Mouse (Mus musculus) adrenal gland, postnatal 14 days (tissue): Measurements from ENCODE around the gene Morn5. TPM values are rescaled to one million over a fixed set of nuclear protein-coding genes. Genes with fewer than 3 reads are reported as not detected.
A peak's percentile ranks its signal among the peaks of the same experiment; 100 is the strongest.

Experiments
- DNase-seq: peaks from one replicate; pipeline ENCODE4 v3.0.0; 2021; ENCODE audit warnings: mixed read lengths
- total RNA-seq: library from RNA; stranded (reverse); gene quantifications from 2 replicates; pipeline ENCODE4 v1.2.3, GENCODE M21; 2021

Gene Morn5
- total RNA-seq, 1 experiment from 2014 or later = not detected

DNA sequence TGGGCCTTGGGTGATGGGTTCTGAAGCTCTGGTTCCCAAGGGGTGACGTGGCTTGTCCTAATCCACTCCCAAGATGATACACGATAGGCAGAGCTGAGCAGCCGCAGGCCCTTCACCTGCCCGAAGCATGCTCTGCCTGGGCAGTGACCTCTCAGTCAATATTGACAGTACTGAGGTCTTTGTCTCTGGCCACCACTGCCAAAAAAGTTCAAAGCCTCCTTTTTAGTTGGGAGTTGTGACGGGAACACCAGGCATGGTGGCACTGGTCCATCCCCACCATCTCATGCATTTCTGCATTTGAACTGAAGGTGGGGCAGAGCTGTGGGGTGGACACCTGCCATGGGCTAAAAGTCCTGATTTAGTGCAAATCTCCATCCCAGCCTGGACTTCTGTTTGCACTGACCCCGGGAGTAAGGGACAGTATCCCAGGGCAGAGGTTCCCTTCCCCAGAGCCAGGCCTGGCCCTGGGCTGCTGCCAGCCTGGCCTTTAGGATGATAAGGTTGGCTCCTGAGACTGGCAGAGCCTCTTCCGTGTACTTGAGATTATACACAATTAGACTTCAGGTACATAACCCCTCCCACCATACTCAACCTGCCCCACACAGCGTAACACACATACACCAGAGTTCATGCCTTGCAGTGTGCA is 22.5 kb downstream of the Morn5 start:
- DNase-seq = no peak

DNA sequence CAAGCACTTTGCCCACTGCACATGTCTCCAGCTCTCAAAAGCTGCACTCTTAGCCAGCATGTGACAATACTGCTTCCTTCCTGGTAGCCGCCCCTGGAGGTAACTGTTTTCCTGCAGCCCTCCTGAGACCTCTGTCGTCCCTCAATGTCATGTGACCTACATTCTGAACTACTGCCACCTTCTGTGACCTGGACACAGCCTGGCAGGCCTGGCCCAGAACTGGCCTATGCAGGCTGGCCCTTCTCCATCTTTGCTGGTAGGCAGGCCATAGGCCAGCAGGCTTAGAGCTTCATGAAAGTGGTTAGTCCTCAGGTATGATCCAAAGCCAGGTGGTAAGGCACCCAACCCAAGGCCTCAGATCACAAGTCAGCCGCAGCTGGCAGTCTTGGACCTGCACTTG is 24.5 kb downstream of the Morn5 start:
- peak; percentile 60 for DNase-seq

DNA sequence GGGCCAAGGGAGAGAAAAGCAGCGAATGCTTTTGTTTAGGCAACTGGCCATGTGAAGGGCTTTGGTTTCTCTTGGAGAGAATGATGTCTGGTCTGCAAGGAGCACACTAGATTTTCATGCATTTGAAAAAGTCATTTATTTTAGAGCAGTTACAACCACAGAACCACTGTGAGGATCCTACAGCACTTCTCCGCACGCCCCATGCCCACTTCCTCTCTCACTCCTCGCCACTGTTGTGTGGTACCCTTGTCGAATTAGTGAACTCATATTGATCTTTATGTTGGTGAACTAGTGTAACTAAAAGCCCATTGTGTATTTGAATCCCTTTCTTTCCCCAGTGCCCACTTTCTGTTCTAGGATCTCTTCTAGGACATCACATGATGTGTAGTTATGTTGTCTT is 26.0 kb downstream of the Morn5 start:
- no peak for DNase-seq

DNA sequence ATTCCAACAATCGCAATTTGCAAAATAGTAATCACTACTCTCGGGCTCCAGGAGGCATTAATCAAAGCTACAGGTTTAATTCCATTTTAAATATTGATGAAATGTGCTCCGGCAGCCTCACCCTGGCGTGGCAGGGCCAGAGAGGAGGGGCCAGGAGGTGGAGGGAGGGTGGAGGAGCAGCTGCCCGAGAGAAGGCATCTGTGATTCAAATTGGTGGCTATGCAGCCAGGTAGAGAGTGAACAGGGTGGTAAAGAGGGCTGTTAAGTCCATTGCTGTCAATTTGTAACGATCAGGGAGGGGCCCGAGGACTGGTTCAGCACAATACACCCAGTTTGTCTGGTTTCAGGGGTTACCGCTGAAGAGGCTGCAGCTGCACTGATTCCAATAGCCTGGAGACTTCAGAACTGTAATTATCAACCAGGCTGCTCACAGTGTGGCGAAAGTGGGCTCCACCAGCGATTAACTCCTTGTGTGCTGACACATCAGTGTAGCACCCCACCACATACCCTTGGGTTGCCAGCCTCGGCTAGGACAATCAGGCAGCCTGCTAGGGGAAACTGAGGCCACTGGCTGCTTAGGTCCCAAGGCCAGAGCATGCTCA is 28.0 kb downstream of the Morn5 start:
- no peak for DNase-seq

DNA sequence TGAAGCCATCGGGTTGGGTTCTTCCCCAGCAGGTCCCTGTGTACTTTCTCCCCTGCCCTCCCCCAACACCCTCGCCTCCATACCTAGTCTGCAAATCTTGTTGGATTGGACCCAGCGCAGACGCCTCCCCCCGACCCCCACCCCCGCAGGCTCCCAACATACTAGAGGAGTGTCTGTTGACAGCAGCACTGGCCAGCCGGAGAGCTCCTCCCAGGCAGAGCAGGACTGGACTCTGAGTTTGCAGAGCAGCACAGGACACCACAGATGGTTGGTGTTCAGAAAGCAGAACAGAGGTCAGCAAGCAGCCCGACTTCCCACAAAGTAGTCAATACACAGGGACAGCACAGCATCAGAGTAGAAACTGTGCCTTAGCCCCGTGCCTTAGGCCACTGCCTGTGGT is 32.2 kb downstream of the Morn5 start:
- peak; percentile 33 for DNase-seq

DNA sequence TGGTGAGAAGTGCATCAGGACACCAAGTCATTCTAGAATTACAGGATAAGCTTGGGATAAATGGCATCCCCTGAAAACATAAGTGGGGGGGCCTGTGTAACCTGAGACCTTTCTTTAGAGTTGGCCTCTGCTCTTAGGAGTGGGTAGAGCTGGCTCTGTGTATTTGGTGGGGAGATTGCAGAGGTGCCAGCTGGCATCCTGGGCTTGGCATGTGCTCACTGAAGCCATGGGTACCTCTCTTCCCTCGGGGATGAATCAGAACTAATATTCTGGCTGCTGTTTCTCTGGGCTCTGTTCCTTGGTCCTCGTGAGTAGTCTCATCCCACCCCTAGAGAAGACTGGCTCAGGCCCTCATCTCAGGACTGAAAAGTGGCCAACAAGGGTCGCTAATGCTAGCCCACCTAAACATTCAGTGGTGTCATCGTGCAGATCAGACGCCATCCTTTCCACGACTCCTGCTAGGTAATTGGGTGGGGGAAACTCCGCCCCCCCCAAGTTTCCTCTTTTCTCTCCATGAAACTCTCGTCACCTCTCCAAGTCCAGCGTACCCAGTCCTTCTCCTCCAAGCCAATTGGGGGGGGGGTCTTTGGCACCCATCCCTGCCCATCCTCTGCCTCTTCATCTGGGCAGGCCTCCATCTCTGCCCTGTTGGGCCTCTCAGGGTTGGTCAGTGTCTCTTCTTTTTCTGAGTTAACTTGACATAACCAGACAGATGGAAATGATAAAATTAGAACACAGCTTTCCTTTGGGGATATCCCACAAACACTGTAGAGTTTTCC is 33.7 kb downstream of the Morn5 start:
- peak; percentile 26 for DNase-seq

DNA sequence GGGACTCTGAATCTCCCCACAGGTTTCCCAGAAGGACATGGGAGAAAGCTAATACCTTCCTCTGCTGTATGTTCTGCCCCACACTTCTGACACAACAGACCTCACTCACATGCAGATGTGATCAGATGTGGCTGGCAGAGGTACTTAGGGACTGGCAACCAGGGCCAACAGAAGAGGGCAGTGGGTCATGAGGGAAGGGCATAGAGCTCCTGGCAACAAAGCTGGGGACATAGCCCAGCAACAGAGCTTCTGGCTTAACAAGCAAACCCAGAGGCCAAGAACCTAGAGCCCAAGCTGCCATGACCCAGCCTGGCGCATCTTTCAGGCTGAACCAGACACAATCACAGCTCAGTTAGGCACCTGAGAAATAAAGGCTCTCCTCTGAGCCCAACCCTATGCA is 35.8 kb downstream of the Morn5 start:
- DNase-seq = peak; percentile 38

DNA sequence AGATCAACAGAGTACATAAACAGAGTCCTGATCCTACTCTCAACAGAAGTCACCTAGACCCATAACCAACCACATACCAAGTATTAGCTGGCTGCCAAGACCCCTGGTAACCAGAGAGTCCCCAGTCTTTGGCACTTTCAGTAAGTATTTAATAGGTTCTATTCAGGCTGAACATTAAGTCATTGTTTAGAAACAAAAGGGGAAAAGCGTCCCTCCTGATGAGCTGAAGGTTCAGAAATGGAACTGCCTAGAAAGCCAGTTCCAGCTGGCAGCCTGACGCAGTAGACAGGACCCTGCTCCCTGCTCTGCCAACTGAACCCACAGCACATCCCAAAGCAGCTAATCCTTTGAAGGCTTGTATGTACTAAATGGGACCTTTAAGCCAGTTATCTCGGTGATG is 39.9 kb downstream of the Morn5 start:
- DNase-seq = no peak

DNA sequence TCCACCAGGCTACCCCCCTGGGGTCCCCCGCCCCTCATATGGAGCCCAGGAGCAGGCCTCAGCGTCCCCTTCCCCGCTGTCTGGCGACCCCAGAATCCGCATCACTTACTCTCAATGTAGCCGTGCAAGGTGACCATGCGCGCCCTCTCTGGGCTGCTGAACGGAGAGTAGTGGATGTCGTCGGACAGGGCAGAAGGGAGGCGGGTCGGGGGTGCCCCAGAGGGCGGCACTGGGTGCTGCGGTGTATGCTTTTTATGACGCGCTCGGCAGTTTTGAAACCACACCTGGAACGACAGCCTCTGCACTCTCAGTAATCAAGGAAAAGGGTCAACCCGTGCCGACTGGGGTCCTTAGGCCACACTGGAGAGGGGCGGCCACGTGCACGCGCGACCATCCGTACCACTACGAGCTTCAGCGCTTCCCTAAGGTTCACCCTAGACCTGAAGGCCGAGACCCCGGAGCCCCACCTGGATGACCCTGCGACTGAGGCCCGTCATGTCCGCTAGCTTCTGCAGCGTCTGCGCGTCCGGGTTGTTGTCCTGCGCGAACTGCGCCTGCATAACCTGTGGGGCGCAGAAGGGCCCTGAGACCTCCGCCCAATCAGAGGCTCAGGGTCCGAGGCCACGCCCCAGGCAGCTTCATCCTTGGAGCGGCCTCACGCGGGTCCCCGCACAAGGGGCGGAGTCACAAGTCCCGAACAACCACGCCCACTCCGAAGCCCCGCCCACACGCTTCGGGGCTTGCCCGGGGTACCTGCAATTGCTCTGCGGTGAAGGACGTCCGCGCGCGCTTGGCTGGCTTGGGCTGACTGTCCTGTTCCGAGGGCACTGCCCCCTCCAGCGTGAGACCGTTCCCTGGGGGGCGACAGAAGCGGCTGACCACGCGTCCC is 41.8 kb downstream of the Morn5 start:
- peak; percentile 62 for DNase-seq

DNA sequence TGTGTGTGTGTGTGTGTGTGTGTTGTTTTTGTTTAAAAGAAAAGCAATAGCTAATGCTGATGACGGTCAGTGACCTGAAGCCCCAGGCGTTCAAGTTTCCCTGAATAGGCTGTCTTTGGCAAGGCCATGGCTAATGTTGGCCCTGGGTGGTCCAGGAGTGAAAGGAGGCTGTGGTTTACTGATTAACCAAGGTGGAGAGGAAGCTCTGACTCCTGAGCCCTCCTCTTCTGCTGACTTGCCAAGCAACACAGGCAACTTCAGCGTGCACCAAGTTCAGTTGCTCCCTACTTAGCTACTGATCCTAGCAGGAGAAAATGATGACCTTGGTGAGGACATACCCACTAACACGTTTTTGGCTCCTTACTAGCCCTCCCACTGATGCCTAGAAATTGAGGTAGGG is 43.5 kb downstream of the Morn5 start:
- no peak for DNase-seq

DNA sequence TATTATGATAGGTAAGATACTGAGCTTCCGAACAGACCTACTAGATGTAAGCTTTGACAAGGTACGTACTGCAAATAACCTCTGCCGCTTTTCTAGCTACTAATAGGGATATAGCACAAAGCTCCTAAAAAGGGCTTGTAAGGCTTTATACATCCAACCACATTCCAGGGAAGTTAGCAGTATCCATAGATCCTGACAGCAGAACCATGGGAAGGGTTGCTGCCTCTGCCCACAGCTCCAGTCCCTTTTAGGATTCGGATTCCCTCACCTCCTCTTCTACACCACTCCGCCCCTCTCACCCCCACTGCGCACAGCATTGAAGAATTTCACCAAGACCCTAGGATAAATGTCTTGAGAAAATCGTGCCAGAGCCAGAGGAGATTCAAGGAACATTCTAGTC is 44.0 kb downstream of the Morn5 start:
- DNase-seq = no peak

DNA sequence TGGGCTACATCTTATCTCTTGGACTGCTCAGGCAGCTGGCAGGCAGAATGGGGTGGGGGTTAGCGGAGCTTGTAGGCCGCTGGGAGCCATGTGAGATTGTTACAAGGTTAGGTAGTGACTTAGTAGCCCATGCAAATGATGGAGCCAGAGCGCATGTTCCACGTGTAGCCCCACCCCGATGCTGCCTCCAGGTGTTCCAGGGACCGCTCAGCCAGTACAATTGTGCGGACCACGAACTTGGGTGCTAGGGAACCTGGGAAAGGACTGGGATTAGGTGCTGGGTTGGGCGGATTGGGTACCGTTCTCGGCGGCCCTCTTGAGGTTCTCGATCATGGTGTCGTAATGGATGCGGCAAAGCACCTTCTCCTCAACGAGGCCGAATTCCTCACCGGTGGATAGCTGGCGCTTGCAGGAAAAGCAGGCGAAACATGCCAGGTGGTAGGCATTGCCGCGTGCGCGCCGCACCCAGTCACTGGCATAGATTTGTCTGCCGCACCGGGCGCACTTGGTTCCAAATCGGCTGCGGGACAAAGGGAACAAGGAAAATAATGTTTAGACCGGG is 44.7 kb downstream of the Morn5 start:
- no peak for DNase-seq

DNA sequence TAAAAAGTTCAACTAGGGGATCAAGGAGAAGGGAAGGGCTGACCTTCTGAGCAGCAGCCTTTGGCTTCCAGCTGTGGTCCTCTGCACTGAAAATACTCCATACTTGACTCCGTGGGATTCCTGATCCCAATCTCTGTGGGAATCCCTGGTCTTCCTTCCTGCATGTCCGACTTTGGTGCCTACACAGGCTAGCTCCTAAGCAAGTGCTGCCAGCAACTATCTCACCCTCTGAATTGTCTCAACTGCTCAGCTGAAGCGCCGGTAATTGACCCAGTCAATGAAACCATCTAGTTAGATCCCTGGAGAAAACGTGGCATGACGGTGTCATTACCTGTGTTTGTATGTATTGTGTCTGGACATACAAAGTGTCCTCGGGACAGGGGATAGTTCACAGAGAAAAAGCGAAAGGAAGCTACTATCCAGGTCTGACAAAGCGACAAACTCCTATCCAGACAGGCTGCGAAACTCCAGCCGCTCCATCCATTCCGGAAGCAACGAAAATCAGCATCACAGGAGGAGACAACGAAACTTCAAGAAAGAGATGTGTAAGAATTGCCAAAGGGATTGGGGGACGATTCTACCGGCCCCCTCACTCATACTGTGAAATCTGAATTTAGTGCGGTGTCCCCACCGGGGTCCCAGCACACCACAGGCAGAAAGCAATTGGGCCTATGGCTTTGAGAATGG is 48.0 kb downstream of the Morn5 start:
- no peak for DNase-seq

DNA sequence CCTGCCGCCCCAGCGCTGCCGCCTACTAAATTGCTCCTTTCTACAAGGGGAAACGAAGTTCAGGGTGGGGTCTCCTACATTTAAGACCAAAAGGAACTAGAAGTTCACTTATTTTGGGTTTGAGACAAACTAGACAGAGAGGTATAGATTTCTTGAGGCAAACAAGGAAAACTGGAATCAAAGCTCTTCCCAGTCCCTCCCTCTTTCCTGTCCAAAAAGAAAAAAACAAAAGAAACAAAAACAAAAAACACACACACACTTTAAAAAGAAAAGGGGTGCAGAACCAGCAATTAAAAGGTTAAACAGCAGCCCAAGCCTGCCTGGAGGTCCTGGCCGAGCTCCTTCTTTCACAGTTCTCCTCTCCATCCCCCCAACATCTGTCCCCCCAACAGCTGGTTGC is 48.8 kb downstream of the Morn5 start:
- no peak for DNase-seq

DNA sequence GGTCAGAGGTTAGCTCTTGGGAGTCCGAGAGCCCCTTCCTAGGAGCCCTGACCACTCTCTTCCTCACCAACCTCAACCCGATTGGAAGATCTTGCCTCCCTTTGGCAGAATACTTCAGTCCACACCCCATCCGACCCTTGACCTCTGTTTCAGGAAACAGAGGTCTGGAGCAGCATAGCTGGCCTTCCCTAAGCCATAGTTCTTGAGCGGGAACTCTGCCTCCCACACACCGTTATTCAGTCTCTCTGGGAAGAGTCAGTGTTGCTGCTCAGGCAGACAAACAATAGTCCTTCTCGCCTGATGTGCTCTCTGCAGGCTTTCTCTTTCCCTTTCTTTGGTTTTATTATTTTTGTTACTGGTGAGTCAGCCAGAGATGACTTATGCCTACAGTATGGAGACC is 50.5 kb downstream of the Morn5 start:
- no peak for DNase-seq

DNA sequence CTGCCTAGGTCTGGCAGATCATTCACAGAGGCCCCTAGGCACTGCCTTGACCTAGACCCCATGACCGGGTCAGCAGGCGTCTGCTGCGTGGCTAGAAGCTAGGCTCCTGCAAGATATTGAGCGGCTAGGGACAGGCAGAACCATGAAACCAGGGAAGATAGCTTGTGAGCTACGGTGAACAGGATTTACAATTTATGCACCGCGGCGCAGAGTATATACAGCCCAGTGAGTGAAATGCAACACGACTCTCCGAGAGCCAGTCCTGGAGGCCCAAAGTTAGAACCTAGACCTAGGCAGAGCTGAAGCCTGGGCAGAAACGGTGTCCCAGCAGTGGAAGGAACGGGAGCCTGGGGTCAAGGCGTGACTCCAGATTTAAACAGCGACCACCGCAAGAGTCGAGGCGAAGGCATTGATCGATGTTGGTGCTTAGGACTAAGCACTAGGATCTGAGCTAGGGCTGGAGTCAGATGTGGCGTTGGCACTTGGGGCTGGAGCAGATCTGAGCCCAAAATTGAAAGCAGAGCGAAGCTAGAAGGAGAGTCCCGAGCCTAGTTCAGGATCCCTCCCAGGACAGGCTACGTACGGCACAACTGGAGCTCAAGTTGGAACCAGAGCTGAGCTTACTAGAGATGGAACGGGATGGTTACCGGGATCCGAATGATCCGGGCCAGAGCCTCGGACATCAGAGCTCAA is 52.8 kb downstream of the Morn5 start:
- no peak for DNase-seq

DNA sequence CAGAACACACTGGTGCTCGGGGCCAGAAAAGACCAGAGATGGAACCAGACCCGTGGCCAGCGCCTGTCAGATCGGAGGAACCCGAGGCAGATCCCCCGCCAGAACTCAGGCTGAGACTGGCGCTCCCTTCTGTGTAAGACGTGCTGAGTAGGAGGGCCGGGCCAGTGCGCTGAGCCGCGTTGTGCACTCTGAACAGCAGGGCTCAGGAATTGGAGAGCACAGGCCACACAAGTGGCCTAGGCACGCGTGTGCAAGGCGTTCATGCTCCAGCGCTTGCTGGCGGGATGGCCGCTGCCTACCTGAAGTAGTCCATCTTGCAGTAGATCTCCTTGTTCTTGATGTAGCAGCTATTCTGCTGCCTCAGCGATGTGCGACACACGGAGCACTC is 53.3 kb downstream of the Morn5 start:
- peak; percentile 18 for DNase-seq

DNA sequence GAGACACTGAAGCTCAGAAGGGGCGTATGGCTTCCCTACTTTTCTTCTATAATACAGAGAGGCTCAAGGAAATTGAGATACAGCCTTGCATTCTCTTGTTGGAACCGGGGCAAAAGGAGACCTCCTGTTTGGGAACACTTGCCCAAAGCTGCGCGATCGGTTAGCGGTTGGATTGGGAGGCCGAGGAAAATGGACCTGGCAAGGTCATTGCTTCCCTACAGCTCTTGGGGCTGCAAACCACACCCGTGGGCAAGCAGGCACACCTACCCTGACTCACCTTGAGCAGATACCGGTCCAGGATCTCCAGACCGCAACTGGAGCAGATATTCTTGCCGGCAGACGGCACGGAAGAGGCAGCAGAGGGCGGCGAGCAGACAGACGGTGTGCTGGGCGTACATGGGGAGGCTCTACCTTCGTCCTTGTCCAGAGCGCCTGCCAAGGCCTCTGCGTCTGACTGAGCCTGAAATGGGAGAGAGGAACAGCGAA is 53.9 kb downstream of the Morn5 start:
- no peak for DNase-seq

DNA sequence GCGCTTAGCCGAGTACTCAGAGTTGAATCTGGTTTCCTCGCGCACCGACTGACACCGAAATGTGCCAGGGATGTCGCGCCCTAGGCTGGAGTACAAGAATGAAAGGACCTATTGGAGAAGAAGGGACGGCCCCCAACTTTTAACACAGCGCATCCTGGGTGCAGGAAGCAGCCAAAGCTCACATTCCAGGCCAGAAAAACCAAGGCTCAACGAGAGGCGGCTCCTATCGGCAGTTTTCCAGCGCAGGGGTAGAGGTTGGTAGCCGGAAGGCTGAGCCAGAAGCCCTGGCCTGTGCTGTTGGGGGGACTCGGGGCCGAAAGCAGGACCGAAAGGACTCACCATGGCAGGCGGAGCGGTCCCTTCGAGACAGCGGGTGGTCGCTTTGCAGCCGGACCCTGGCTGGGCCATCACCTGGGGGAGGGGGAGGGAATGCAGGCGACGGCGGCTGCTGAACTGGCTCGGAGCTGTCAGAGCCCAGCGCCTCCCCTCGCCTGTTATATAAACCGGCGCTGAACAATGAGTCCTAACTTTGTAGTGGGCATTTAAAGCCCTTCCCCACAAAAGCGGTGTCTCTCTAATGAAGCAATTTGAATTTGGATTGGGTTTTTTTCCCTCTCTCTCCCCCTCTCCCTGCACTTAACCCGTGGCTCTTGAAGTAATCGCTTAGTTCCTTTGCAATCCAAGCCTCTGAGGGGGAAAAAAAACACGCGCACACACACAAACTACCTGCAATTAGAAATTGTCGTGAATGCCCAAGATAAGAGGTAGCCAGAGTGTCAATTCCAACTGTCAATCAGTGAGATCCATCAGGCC is 54.5 kb downstream of the Morn5 start:
- peak; percentile 27 for DNase-seq

DNA sequence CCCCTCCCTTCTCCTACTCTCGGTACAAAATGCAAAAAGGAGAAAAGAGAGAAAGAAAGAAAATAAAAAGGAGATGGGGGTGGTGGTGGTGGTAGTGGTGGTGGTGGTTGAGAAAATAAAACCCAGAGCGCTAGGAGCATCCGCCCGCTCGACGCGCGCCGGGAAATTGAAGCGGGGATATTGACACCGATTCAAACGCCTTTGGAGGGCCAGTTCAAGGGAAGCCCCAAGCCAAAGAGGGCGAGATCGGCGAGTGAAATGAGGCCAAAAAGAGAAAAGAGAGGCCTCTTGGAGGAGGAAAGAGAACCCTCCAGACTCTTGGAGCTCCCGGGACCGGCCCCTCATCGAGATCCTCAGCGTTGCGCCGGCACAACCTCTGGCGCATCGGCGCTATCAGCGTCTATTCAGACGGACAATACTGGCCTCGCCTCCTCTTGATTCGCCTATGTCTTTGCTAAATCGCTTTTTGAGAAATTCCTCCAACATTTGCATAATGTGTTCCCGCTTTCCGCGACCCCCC is 55.2 kb downstream of the Morn5 start:
- DNase-seq = no peak
